Mouse (Mus musculus) spleen, adult 2 months (tissue): ENCODE results near the gene Cryba4.

Source experiments
- CTCF ChIP-seq: fragments of 200-500 bp; IDR thresholded peaks from 2 replicates; pipeline ENCODE4 v1.5.1; 2011; ENCODE audit warnings: mild to moderate bottlenecking, inconsistent platforms; ENCODE audit not compliant: insufficient read depth, insufficient read length, insufficient replicate concordance; ENCODE audit errors: extremely low read depth
- POLR2A ChIP-seq: fragments of 200-500 bp; IDR thresholded peaks from 2 replicates; pipeline ENCODE4 v1.6.1; 2011; ENCODE audit warnings: low read depth, low read length, inconsistent platforms

DNA sequence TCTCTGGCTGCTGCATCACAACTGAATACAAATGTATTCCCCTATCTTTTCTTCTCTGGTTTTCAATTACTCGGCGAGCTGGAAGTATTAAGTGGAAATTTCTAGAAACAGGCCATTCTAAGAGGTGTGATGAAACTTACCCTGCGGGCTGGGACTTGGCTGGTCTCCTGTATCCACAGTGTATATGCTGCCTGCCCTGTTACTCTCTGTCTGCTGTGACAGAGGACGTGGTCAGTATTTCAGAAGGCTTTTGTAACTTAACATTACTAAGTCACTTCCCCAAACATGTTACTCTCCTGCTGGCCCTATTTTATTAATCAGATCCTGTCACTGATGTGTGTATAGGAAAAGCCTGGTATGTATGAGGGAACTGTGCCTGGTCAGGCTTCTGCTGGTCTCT lies 29.4 kb upstream of the Cryba4 start:
- TF ChIP-seq CTCF, result no peak
- TF ChIP-seq POLR2A, result no peak
